Mouse (Mus musculus): ENCODE measurements around the gene Znhit3. TPM values are rescaled to one million over a fixed set of nuclear protein-coding genes. Genes with fewer than 3 reads are reported as not detected.

The Znhit3 gene
- polyA plus RNA-seq, 3 experiments from 2014 or later, result 35.6 to 37.3 (median 36.7) TPM

DNA sequence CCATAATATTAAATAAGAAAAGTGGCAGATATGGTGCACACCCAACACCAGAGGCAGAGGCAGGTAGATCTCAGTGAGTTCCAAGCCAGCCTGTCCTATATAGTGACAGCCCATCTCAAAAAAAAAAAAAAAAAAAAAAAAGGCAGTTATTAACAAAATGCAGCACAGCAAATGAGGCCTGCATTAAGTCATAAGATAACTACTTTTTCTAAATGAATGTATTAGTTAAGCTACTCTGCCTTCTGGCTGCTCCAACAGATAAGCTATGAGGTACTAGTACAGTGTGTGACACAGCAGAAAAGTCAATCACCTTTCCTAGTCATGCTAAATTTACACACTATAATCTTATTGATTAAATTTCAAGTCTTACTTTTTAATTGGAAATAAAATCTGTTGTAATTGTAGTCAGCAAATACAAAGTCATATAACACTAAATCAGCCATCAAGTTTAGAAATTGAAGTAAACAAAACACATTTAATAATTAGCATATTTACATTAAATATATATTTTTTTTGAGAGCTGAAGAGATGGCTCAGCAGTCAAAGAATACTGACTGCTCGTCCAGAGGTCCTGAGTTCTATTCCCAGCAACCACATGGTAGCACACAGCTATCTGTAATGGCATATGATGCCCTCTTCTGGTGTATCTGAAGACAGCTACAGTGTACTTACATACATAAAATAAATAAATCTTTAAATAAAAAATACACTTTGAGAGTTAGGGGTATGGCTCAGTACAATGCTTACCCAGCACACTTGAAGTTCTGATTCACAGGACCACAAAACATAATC, 42.9 kb downstream of the Znhit3 start:
- no peak for ATAC-seq

DNA sequence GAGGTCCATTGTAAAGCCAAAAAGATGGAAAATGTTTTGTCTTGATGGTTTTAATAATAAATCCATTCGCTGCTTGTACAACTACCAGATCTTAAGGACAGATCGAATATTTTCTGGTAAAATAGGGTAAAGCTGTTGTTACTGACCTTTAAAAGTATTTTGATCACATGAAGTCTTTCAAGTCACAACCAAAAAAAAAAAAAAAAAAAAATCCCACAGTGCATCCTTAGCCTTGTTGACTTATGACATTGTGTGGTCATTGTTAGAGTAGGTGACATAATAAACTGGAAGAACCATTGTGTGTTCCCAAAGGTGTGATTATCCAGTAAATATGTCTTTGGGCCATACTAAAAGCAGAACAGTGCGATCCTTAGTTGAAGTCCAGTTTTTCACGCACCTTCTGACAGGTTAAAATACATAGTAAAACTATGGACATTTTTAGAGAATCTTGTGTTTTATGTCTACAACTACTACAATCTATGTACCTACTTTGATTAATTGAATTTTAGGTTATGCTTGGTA, 44.6 kb downstream of the Znhit3 start:
- ATAC-seq, result no peak

DNA sequence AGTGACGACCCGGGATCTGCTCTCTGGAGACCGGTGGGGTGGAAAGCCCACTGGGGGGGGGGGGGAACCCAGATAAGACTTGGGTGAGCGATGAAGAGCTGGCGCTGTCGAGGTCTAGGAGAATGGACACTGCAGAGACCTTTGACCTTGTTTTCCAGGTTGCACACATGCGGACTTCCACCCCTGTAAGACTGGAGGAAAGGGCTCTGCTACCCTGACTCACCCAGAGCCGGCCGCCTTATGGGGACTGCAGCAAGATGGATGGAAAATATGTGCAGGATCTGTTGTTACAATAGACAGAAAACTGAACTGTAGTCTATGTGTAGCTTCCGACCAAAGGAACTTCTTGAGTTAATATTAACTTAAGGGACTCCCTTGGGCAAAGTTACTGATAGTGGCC, 45.1 kb downstream of the Znhit3 start:
- ATAC-seq, result peak; percentile 13

DNA sequence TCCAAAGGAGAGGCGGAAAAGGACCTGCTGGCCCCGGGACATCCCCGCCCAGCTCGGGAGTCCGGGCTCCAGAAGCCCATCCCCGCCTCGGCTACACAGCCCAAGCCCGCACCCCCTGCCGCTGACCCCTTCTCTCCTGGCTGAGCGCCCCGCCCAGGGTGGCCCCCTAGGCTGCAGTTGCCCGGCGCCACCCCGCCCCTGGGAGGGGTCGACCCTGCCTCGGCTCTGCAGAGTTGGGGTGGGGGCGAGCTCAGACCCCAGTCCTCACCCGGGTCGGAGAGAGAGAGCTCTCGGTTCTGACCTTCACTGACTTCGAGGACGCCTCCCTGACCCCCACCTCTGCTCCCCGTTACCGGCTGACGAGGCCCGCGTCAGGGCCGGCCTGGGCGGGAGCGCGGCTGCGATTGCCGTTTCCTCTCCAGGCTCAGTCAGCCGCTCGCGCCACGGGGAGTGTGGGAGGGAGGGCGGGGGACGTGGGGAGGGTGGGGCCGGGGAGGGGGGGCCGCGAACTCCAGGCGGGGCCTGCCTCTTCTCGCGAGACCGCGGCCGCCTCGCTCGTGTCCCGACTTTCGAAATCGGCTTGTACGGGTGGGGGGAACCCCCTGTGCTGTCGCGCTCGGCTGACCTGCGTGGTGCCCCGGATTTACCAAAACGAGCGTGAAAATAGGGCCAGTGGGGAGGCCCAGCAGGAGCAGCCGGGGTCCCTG, 45.7 kb downstream of the Znhit3 start, which contains the start of gene Ggnbp2:
Gene Ggnbp2 (minus strand): TSS at position 481 of the 707 bp plus-strand sequence.
- ATAC-seq, result peak; percentile 70

DNA sequence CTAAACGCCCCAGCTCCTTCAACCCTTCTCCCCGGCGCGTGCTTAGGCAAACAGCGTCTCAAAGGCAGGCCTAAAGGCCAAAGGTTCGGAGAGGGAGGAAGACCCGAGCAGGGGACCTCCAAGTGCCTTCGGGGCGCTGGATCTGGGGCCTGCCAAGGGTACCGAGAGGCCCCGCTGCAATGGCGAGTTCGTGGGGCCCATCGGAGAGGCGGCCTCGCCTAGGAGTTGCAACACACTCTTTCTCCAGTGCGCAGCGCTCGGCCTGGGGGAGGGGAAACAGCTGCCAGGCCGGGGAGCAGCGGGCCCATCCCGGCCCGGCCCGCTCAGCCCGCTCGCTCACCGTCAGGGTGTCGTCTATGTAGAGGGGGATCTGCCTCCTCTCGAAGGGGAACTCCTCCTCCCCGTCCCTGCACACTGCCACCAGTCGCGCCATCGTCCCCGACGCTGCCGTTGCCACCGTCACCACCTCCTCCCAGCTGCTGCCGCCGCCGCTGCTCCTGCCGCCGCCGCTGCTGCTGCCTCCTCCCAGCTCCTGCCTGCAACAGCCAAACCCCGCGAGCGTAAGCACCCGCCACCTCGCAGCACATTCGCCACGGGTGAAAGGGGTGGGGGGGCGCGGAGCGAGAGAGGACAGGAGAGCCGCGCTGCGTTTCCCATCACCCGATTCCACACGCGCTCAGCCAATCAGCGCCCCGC, 46.5 kb downstream of the Znhit3 start:
- ATAC-seq, result peak; percentile 69

DNA sequence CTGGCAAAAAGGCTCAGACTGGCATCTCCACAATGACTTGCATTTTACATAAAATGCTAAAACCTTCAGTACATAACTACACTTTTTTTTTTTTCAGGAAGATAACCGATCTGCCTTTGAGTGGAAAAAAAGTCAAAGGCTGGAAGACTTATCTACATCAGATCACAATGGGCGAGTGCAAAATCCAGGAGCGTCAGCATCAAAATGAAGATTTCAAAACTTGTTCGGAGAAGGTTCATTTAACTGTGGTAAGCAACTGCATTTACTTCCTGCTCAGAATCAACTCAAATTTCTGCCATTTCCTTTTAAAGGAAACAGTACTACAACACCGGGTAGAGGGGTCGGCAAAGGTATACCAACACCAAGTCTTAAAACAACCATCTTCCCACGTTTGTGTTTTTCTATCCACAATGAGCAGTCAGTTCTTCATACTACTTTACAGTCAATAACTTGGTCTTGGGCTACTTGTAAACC, 47.3 kb downstream of the Znhit3 start:
- ATAC-seq, result no peak

DNA sequence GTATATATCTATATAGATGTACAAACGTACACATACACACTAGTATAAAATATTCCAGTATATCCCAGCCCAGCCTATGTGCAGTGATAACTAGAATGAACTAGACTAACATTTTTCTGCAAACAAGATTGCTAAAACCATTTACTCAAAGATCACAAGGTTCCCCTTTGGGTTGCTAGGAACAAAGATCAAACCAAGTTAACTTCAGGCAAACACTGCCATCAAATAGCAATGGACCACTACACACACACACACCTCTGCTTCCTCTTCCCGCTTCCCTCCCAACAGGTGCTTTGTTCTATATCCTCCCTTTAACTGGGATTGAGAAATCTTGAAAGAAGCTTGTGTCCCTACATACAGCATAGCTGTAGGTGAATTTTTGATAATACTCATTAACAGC, 48.6 kb downstream of the Znhit3 start:
- ATAC-seq, result no peak

DNA sequence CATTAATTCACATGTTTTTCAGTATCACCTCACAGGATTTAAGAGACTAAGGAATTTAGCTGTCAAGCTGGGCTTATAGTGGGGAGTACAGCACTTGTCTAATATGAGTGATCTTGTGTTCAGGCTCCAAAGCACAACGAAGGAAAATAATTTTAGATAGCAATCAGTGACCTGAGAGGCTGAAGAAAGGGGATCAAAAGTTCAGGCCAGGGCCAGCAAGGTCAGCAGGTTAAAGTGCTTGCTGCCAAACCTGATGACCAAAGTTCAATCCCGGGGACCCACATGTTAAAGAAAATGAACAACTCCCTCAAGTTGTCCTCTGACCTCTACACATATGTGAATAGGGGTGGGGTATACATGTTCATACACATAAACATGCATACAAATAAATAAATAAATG, 50.9 kb downstream of the Znhit3 start:
- no peak for ATAC-seq

Other genes starting within 250 kb of the Znhit3 start
- 10 to 100 TPM in 2 of 3 experiments, 1 to 10 TPM in 1; 5.1 to 11.7 (median 10.2) TPM for gene Mrm1, start 96.9 kb downstream of the Znhit3 start, polyA plus RNA-seq (2017; shearing (Covaris generic))
- 10 to 100 TPM in 1 of 3 experiments, 1 to 10 TPM in 2; 7.9 to 10.9 (median 9.0) TPM for gene Dhrs11, start 87.4 kb downstream of the Znhit3 start, polyA plus RNA-seq (2017; shearing (Covaris generic))
- 100 to 1,000 TPM; 106 to 124 (median 111) TPM for gene Ggnbp2, start 45.5 kb downstream of the Znhit3 start, polyA plus RNA-seq (2017; shearing (Covaris generic))
- gene Myo19, start 36.2 kb downstream of the Znhit3 start, polyA plus RNA-seq (2017; shearing (Covaris generic)), result 1 to 10 TPM; 1.2 to 2.8 (median 2.4) TPM
- 1 to 10 TPM; 2.1 to 4.2 (median 2.8) TPM for gene Pigw, start 36.1 kb downstream of the Znhit3 start, polyA plus RNA-seq (2017; shearing (Covaris generic))
- gene Car4, start 41.4 kb upstream of the Znhit3 start, polyA plus RNA-seq (2017; shearing (Covaris generic)), result not detected
- 1 to 10 TPM; 5.2 to 9.4 (median 8.8) TPM for gene Usp32, start 223.8 kb upstream of the Znhit3 start, polyA plus RNA-seq (2017; shearing (Covaris generic))

Data from inflammation-experienced regulatory T-cells, adult 6 months (primary cell).